8 mouse cellular contexts compared by ENCODE assay signal in genomic region chr10:17722158-17722557, GRCm38 (mm10). TPM values are rescaled to one million over a fixed set of nuclear protein-coding genes. Genes with fewer than 3 reads are reported as not detected.
A peak's percentile ranks its signal among the peaks of the same experiment; 100 is the strongest.
DNase-seq lines count a peak whose midpoint lies in the region; ATAC-seq and TF ChIP-seq lines count a peak whose summit lies in the region.

No protein-coding gene starts in this region.

- H3K9ac ChIP-seq in kidney, embryonic 15.5 days: peak overlapping the region; percentile 96

- under 1% methylated on average over 24 of the region's 24 CpGs for WGBS in heart, embryonic 10.5 days
- WGBS in kidney, embryonic 15.5 days: under 1% methylated on average over 24 of the region's 24 CpGs

- peak overlapping the region; percentile 97 for H3K27ac ChIP-seq in heart, embryonic 10.5 days
- peak overlapping the region; percentile 100 for H3K27ac ChIP-seq in kidney, embryonic 15.5 days

- ATAC-seq in erythroblast, adult 5-6 weeks (replicated peaks; ENCODE audit: low FRiP score, poor library complexity, severe bottlenecking): peak; percentile 82
- peak; percentile 90 for ATAC-seq in kidney, embryonic 15.5 days (replicated peaks; ENCODE audit: low FRiP score)

- H3K4me2 ChIP-seq in kidney, embryonic 15.5 days: peak overlapping the region; percentile 81
- peak overlapping the region; percentile 85 for H3K4me2 ChIP-seq in myocyte (ENCODE audit: low read depth)

- DNase-seq in A20 (ENCODE audit: low read depth, low spot score): peak; percentile 97
- peak; percentile 99 for DNase-seq in brain, adult 2 months (ENCODE audit: low read depth, low spot score)
- peak; percentile 98 for DNase-seq in heart, embryonic 10.5 days (ENCODE audit: low spot score)
- peak; percentile 93 for DNase-seq in liver
- DNase-seq in splenic B cell, adult 2 months (ENCODE audit: low read depth, low spot score): peak; percentile 90

- H3K4me1 ChIP-seq in heart, embryonic 10.5 days: peaks cover 37% of the 10 kb centered on the region
- H3K4me1 ChIP-seq in kidney, embryonic 15.5 days: peaks cover 27% of the 10 kb centered on the region

- H3K4me3 ChIP-seq in heart, embryonic 10.5 days: peak overlapping the region; percentile 93
- H3K4me3 ChIP-seq in kidney, embryonic 15.5 days (replicated peaks): peak overlapping the region; percentile 89
- H3K4me3 ChIP-seq in myocyte: peak overlapping the region; percentile 78

- no peaks in the 10 kb centered on the region; the same call in 1 of the 2 replicates for H3K36me3 ChIP-seq in heart, embryonic 10.5 days
- H3K36me3 ChIP-seq in kidney, embryonic 15.5 days: peaks cover 4% of the 10 kb centered on the region; the same call in 1 of the 2 replicates
- H3K36me3 ChIP-seq in myocyte (ENCODE audit: control insufficient read depth, insufficient read depth): peaks cover 7% of the 10 kb centered on the region
- no peaks in the 10 kb centered on the region for H3K36me3 ChIP-seq in splenic B cell, adult 2 months (ENCODE audit: control insufficient read depth, insufficient read depth, low read length, poor library complexity, severe bottlenecking)

- peak; percentile 63 for TF ChIP-seq POLR2A in myocyte (IDR thresholded peaks at IDR 0.05; ENCODE audit: insufficient read length, low read depth)

- H3ac ChIP-seq in myocyte (ENCODE audit: control insufficient read depth, insufficient read length): peak overlapping the region; percentile 2

- no peaks in the 10 kb centered on the region for H3K27me3 ChIP-seq in heart, embryonic 10.5 days (ENCODE audit: insufficient read depth, poor library complexity, severe bottlenecking)
- 0 out of 2 replicates have a peak, but pooled peaks cover 3% of the 10 kb centered on the region for H3K27me3 ChIP-seq in kidney, embryonic 15.5 days
- H3K27me3 ChIP-seq in myocyte (ENCODE audit: control insufficient read depth, insufficient read depth, insufficient read length): no peaks in the 10 kb centered on the region
- no peaks in the 10 kb centered on the region for H3K27me3 ChIP-seq in splenic B cell, adult 2 months (ENCODE audit: control insufficient read depth, insufficient read depth, low read length, poor library complexity, severe bottlenecking)

- no peaks in the 10 kb centered on the region for H3K9me3 ChIP-seq in heart, embryonic 10.5 days
- H3K9me3 ChIP-seq in kidney, embryonic 15.5 days (replicated peaks): no peaks in the 10 kb centered on the region

- peaks cover 31% of the 10 kb centered on the region for H3K79me2 ChIP-seq in myocyte (ENCODE audit: control insufficient read depth, insufficient read depth)

TF ChIP-seq in myocyte, 11 proteins besides CTCF, POLR2A, EP300 and RAD21:
- peak in 1 of 3 experiments; percentile 27 for TF ChIP-seq MYOD1 (IDR thresholded peaks at IDR 0.05; ENCODE audit: control insufficient read depth in 1 of 3, insufficient read length in 2 of 3, low read depth in 2 of 3)
- TF ChIP-seq MAX (IDR thresholded peaks at IDR 0.05; ENCODE audit: low read depth): peak; percentile 23
- TF ChIP-seq CEBPB (IDR thresholded peaks at IDR 0.05; ENCODE audit: insufficient read depth, poor library complexity, severe bottlenecking): no peak
- no peak for TF ChIP-seq SRF (IDR thresholded peaks at IDR 0.05; ENCODE audit: control insufficient read depth, insufficient read length, low read depth)
- peak; percentile 65 for TF ChIP-seq POLR2AphosphoS2 (IDR thresholded peaks at IDR 0.05; ENCODE audit: insufficient read length, low read depth)
- TF ChIP-seq MYOG (IDR thresholded peaks at IDR 0.05; ENCODE audit: control insufficient read depth in 1 of 3, insufficient read depth in 1 of 3, insufficient read length in 2 of 3, low read depth in 2 of 3): peak in 1 of 3 experiments; percentile 67

RNA-seq across cellular contexts. Expression of gene Cited2, which starts 0.9 kb away (rescaled TPM):
- total RNA-seq in erythroblast, adult 5-6 weeks (2015; ENCODE audit: low replicate concordance): 55.1 and 55.2 TPM in 2 replicates
- 14.9 and 27.0 TPM in 2 replicates for total RNA-seq in erythroblast, adult 5-6 weeks (2017; ENCODE audit: low replicate concordance)
- 40.4 and 60.1 TPM in 2 replicates for polyA plus RNA-seq in heart, embryonic 10.5 days (2016; fragmentation: Nextera tagmentation; extraction: Ambion mirVana)
- 76.3 and 77.4 TPM in 2 replicates for polyA plus RNA-seq in kidney, embryonic 15.5 days (2015; fragmentation: Nextera tagmentation; extraction: Ambion mirVana)
- 70.4 TPM for polyA plus RNA-seq in myocyte (2012; fragmentation: generic; extraction: Trizol)

Comparison
In these comparisons a context has a peak if more than half of its experiments do, and no peak if none do; other contexts are left out.
1. Peak in every context shown above with its lines: DNase-seq, ATAC-seq, H3K4me3 ChIP-seq and H3K27ac ChIP-seq.